Mouse (Mus musculus): ENCODE measurements at regions not wholly inside any gene's neighbourhood (a gene's known extent, or its start where the extent isn't known, plus 50 kb on each side); places are given as distances from the start of the nearest gene placed in this dataset.

GRCm38 (mm10) chr13:102108916-102109315, 340.9 kb upstream of the Pik3r1 start:
- in situ Hi-C loops (cut with MboI; ENCODE audit: unreplicated experiment in 2 of 2), result no loop called here

GRCm38 (mm10) chr13:102113941-102114340, 345.9 kb upstream of the Pik3r1 start:
- in situ Hi-C loops (cut with MboI; ENCODE audit: unreplicated experiment in 2 of 2), result no loop called here

DNA sequence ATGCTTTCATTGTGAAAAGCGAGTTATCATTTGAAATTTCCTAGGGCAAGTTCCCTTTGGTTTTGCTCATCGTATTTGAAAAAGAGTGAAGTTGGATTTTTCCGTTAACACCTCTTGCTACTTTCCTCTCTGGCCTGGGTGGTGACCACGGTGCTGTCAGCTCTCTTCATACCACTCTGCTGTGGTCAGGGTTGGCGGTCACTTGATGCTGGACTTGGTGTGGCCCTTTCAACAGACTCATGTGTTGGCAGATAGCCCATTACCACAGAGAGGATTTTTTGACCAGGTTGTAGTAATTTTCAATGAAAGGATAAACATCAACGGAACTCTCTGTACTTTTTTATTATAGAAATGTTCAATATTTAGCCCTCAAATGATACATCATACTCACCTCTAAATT, 354.3 kb upstream of the Pik3r1 start:
- in situ Hi-C loops (cut with MboI; ENCODE audit: unreplicated experiment in 2 of 2), result no loop called here

DNA sequence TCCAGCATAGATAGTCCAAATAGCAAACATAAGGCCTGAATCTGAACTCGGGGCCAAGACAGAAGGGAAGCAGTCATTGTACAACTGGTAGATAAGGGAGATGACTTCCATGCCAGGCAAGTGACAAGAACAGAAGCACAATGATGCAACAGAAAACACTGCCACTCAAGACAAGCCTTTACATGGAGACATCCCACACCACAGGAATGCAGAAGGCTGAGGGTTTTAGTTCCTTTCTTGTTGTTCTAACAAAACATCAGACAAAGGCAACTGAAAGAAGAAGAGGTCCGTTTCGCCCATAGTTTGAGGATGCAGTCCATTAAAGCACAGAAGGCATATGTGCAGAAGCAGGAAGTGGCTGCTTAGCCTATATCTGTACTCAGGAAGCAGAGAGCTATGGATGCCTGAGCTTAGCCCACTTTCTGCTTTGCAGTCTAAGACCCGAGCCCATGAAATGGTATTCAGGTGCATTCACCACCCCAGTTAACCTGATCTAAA, 360.0 kb upstream of the Pik3r1 start:
- in situ Hi-C loops (cut with MboI; ENCODE audit: unreplicated experiment in 2 of 2), result no loop called here

GRCm38 (mm10) chr13:102131459-102131858, 363.4 kb upstream of the Pik3r1 start:
- in situ Hi-C loops (cut with MboI; ENCODE audit: unreplicated experiment in 2 of 2), result no loop called here

DNA sequence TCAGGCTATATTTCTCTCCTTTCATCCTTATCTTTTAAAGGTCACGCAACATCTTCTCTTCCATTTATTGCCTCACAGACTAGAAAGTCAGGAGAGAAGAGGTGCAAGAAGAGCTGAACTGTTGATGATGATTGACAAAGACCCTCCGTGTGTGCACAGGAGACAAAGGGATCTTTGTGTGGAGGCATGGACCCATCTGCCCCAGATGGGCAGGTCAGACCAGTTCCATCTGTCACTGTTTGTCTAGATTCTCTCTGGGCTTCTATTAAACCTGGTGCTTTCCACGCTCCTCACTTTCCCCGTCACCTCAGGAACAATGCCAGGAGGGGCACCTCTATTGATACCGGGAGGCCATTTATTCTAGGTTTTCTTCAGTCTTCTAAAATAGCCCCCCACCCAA, 364.1 kb upstream of the Pik3r1 start:
- in situ Hi-C loops (cut with MboI; ENCODE audit: unreplicated experiment in 2 of 2), result no loop called here

GRCm38 (mm10) chr13:102132696-102133095, 364.7 kb upstream of the Pik3r1 start:
- in situ Hi-C loops (cut with MboI; ENCODE audit: unreplicated experiment in 2 of 2), result no loop called here

DNA sequence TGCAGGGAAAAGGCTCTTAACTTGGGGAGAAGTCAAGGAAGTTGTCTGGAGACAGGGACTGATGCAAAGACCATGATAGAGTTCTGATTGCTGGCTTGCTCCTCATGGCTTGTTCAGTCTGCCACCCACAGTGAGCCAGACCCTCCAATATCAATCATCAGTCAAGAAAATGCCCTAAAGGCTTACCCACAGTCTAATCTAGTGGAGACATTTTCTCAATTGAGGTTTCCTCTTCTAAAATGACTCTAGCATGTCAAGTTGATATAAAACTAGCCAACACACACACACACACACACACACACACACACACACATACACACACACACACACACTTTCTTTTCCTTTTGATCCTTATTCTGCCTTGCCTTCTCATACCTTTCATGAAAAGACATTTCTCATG, 367.2 kb upstream of the Pik3r1 start:
- in situ Hi-C loops (cut with MboI; ENCODE audit: unreplicated experiment in 2 of 2), result no loop called here

- in situ Hi-C loops (cut with MboI; ENCODE audit: unreplicated experiment in 2 of 2), result no loop called here
These were observed 375.0 kb upstream of the Pik3r1 start for GRCm38 (mm10) chr13:102142986-102143385.

DNA sequence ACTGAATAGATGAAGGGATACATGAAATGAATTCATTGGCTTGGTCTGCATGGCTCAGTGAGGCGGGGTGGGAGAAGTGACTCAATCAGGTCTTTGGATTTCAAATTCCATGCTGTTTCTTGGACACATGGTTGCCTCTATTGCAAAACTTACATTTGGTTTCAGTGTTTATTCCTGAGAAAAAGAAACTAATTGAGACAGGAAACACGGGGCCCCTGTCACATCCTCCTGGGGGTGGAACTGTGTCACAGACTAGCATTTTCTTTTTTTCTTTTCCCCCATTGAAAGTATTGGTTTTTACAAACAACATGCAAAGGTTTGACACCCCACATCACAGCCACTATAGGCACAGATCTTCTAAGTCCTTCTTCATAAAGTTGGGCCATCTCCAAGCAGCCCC, 375.8 kb upstream of the Pik3r1 start:
- in situ Hi-C loops (cut with MboI; ENCODE audit: unreplicated experiment in 2 of 2), result no loop called here

- in situ Hi-C loops (cut with MboI; ENCODE audit: unreplicated experiment in 2 of 2), result no loop called here
These were observed 380.0 kb upstream of the Pik3r1 start for GRCm38 (mm10) chr13:102148039-102148438.

DNA sequence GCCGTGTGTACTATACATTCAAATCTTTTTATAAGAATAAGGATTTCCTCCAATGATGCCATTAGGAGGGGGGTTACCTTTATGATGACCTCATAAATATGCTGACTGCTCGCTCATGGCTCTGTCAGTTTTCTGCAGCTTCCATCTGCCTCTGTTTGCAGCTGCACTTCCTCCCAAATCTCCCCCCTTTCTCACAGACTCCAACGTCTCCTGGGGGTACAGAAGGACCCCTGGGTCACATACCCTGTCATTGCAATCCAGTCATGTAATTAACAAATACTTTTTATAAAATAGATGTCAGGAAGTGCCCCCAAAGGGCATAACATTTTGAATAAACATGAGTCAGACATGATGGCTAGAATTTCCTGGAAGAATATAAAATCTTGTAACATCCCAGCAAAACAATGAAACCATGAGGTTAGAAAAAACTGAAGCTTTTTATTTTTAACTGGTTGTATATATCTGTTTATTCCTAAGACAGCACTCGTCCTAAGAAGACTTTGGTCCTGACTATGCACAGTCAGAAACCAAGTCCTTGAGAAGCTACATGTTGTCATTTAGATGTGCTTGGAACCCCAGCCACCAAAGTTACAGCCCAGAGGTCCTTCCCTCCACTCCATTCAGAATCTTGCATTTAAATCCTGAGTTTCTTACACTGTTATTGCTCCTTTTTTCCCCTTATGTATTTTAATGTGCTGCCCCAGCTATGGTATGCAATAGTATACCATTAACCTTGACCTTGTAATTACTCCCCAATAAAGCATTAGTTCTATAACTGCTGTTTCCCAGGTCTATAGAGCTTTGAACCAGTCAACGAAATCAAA, 386.0 kb upstream of the Pik3r1 start:
- in situ Hi-C loops (cut with MboI; ENCODE audit: unreplicated experiment in 2 of 2), result no loop called here

GRCm38 (mm10) chr13:102154609-102154899, 386.5 kb upstream of the Pik3r1 start:
- in situ Hi-C loops (cut with MboI; ENCODE audit: unreplicated experiment in 2 of 2), result no loop called here

GRCm38 (mm10) chr13:102157369-102158130, 389.5 kb upstream of the Pik3r1 start:
- in situ Hi-C loops (cut with MboI; ENCODE audit: unreplicated experiment in 2 of 2), result no loop called here

DNA sequence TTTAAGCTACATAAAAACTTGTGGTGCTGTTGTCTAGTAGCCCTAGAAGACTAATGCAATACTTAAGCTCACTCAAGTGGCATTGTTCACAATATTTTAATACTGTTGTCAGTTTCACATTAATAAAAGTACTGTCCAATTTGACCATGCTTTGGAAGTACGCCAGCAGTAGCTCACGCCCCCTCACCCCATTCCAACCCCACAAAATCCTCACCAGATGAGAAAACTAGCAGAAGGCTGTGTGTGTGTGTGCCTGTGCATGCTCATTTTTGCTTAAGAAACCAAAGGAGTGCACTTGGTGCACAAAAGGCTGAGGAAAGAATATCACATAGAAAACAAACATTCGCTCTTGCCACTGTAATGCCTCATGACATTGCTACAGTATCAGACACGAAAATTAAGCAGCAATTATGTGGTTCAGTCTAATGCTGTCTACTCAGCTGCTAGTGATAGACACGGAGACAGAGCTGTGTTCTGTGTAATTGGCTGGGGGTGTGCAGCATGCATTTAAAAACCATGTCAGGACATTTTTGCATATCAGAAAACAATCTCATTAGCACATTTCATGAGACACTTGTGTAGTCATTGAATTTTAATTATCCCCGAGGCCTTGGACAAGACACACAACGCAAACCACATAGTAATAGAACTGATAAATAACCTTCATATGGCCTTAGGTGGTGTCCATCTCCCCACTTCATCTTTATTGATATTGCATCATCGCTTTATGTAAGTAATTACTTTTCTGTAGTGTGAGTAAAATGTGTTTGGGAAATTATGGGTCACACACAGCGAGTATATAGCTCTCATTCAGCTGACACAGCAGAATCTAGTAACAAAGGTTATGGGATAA, 405.6 kb upstream of the Pik3r1 start:
- in situ Hi-C loops (cut with MboI; ENCODE audit: unreplicated experiment in 2 of 2), result no loop called here

- in situ Hi-C loops (cut with MboI; ENCODE audit: unreplicated experiment in 2 of 2), result no loop called here
These were observed 406.4 kb upstream of the Pik3r1 start for GRCm38 (mm10) chr13:102174431-102174830.

- in situ Hi-C loops (cut with MboI; ENCODE audit: unreplicated experiment in 2 of 2), result no loop called here
These were observed 406.9 kb upstream of the Pik3r1 start for GRCm38 (mm10) chr13:102174896-102175295.

DNA sequence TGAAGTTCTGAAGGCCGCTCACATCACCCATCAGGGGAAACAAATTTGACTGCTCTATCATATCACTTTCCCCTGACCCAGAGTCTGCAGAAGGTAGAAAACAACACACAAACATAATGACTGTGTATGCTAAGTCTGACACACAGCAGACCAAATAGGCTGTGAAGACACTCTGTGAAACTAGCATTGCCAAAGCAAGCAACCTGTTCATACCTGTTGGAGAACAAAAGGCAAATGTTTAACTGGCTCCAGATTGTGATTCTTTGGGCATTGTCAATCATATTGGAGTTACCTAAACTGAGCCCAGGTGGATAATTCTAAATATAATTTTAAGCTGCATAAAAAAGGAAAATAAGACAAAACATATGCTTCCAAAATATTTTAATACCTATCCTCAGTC, 407.4 kb upstream of the Pik3r1 start:
- in situ Hi-C loops (cut with MboI; ENCODE audit: unreplicated experiment in 2 of 2), result no loop called here

DNA sequence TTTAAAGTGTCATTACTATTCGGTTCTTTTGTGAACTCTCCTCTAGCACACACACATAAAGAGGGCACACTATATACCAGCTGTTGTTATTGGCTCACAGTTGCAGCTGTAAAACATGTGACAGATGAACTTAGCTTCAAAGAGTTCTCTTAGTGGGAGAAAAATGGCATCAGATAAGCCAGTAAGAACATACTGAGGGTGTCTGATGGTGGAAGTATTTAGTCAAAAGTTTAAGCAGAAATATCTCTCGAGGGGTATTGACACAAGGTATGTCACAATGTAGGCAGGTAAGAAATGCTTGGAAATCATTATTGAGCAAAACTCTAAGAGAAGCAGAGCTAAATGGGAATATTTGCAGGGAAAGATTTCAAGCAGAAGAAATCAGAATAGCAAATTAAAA, 408.4 kb upstream of the Pik3r1 start:
- in situ Hi-C loops (cut with MboI; ENCODE audit: unreplicated experiment in 2 of 2), result no loop called here

DNA sequence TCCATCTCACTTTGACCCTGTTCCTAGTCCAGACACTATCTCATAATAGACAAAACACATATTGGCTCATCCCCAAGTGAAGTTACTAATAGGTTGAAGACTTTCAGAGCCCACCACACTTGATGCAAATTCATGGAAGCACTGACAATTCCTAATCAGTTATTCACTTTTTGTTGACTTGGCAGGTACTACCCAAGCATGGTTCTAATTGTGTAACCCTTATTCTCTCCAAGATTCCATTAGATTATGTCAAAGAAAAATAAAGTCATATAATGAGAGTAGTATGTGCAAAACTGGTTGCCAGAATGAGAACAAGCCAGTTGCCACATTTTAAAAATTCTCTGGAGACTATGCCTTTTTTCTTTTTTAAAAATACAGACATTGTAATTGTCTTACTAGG, 426.7 kb upstream of the Pik3r1 start:
- in situ Hi-C loops (cut with MboI; ENCODE audit: unreplicated experiment in 2 of 2), result no loop called here

- in situ Hi-C loops (cut with MboI; ENCODE audit: unreplicated experiment in 2 of 2), result no loop called here
These were observed 434.3 kb upstream of the Pik3r1 start for GRCm38 (mm10) chr13:102202301-102202700.
